Mouse (Mus musculus) right cerebral cortex, postnatal 4 days (tissue): ENCODE measurements around the gene Gm4737.
A peak's percentile ranks its signal among the peaks of the same experiment; 100 is the strongest.
"Not testable (repeated sequence)": the region's sequence is repeated elsewhere in the genome, so short reads cannot be mapped to it uniquely, and the experiment has no call there.

Experiments
- DNase-seq: peaks from one replicate; pipeline ENCODE4 v3.0.0-alpha.2; 2022

Gene Gm4737

DNA sequence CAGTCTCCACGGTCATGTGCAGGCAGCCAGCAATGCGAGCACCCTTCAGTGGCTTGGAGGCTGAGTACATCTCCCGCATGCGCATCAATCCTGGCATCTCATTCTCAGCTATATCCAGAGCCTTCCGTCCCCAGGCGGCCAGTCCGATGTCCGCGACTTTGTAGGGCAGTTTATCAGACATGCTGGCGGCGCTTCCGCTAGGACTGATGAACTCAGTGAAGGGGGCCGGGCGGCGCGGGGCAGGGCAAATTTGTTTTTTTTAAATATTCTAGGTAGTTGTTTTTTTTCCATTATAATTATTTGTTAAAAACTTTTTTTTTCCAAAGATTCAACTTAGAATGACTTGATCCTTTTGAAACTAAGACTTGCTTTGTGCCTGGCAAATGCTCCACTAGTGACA is at the start of gene Gm4737:
TSS of gene Gm4737 (minus strand) at position 246 of the 400 bp plus-strand sequence.
- DNase-seq = not testable (repeated sequence)

DNA sequence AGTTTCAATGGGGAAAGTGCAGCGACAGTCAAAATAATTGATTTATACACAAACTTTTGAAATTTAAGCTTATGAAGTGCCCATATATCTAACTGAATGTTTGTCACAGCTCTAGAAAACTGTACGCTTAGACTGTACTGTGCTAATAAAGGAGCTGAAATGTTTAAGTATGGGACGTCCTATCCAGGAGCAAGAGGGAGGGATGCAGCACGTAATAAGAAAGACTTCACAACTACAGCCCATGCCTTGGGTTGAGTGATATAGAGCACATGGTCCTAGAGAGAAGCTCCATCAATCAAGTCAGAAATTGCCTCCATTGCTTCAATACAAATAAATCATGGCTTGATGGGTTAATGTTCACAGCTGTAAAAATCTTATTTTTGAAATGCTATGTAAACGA is 40.9 kb upstream of the Gm4737 start:
- DNase-seq = no peak

DNA sequence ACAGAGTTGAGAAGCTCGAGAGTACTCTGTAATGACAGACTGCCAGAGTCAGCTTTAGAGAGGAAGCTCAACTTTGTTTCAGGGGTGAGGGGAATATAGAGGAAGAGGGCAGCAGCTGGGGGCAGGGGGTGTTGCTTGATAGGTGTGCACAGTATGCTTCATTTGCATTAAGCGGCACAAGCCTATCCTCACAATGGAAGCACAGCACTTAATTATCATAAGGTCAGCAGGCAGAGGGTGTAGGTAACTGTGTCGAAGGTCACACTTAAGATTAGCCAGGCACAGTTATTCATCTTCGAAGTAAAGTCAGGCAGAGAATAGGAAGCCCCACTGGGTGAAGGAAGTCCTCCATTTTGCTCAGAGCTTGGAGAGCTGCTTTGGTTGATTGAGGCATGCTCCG is 28.2 kb upstream of the Gm4737 start:
- no peak for DNase-seq

DNA sequence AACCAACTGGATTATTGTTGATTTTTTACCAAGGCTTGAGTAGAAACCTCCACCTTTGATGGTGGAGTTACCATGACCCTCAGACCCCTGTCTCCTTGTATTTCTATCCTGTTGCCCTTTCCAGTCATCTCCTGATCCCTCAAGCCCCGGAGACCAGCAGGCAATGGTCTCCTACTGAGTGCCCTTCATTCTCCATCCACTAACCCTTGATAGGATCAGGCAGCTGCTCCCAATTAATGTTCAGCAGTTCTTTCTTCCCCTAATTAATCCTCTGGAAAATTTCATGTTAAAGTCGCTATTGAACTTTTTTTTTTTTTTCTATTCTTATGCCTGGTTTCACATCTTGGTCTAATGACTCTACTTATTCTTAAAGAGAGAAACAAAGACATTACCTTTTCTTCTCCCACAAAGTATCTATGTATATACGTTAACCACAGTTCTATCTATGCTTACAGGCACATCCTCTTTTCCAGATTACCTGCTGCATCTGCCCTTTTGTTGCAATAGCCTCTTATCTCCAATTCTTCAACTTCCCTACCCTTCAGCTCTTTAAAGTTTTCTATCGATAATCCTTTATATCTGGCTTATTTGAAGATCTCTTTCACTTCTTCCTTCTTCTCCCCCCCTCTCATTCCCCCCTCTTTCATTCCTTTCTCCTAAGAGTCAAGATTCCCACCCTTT is 23.4 kb upstream of the Gm4737 start:
- DNase-seq = no peak

DNA sequence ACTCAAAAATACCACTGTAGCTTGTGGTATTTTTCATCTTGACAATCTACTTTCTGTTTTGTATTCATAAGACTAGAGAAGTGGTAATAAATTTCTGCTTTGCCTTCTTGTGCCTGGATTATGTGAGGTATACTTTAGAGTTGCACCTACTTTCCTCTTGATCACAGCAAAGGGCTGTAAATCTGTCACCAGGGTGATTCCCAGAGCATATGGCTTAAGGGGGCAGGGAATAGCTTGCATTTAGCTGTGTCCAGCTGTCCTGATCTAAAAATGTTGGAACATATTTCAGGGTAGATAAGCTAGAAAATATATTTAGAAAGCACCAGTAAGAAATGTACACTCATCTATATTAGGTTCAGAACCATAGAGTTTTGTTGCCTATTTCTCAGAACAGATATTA is 18.2 kb upstream of the Gm4737 start:
- no peak for DNase-seq

DNA sequence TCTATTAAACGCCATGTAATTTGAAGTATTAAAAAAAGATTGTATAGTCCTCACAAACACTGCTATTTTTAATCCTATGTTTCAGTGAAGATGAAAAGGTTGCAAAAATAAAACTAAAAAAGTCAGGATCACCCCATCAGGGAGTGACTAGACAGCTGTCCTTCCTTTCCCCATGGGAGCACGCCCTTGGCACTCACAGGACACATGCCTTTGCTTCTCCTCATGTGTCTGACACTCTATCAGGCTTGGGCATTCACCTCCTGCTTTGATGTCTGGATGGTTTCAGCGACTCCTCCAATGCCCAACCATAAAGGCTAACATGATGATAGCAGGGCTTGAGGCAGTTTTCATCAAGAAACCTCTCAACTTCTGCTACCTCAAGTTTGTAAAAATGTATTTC is 12.1 kb upstream of the Gm4737 start:
- no peak for DNase-seq

DNA sequence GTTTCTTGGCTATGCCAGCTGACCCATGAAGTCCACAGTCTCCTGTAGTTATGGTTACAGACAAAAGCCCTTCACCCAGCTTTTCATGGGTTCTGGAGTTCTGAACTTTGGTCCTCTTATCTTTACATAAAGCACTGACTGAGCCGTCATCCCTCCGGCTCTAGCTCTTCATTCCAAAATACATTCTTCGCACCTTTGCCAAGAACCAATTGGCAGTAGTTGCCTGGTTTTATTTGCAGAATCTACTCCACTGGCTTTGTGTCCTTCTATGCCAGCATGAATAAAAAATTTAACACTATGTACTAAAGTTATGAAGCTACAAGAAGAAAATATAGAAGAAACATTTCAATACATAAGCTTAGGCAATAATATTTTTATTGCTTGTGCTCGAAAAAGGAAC is 10.4 kb upstream of the Gm4737 start:
- no peak for DNase-seq

GRCm38 (mm10) chr16:46151141-46151540 is 3.7 kb downstream of the Gm4737 start:
- DNase-seq = no peak

- DNase-seq = no peak
These were observed 6.1 kb downstream of the Gm4737 start for GRCm38 (mm10) chr16:46148661-46149341.

DNA sequence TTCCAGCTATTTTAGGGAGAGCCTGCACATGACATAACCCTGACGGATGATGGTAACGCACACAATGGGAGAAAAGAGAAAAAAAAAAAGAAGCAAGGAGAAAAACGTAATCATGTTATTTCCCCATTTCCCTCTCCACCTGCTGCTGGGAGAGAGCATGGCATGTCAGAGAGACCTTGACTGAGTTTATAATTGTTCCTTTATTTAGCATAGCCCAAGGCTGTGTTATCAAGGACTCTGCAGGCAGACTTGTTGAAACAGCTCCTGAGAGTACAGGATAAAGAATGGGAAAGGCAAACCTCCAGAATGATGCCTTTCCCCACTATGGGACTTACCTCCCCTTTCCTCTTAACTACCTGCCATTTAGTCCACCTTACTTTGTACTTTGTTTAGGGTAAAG is 7.9 kb downstream of the Gm4737 start:
- DNase-seq = no peak

GRCm38 (mm10) chr16:46122238-46122637 is 32.6 kb downstream of the Gm4737 start:
- no peak for DNase-seq

- DNase-seq = peak; percentile 43
These were observed 33.5 kb downstream of the Gm4737 start for GRCm38 (mm10) chr16:46121420-46121819.

- no peak for DNase-seq
These were observed 34.3 kb downstream of the Gm4737 start for GRCm38 (mm10) chr16:46120607-46121006.

DNA sequence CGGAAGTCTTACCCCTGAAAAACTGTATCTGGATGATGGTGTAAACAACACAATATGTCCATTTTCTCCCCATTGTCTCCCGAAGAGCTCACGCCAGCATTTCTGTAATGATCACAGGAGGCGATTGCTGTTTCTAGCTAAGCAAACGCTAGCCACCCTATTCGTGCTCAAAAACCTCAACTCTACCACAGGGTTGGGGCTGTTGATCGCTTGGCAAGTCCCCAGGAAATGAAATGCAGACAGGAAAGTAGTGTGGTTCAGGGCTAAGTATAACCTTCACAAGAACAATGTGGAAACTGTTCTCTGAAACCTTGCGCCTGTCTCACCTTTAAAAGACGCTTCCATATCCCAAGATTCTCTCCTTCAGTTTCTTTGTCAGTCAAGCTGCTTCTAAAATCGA is 34.9 kb downstream of the Gm4737 start, which contains the start of gene Cd96:
TSS of gene Cd96 (minus strand) at position 232 of the 400 bp plus-strand sequence.
- no peak for DNase-seq

DNA sequence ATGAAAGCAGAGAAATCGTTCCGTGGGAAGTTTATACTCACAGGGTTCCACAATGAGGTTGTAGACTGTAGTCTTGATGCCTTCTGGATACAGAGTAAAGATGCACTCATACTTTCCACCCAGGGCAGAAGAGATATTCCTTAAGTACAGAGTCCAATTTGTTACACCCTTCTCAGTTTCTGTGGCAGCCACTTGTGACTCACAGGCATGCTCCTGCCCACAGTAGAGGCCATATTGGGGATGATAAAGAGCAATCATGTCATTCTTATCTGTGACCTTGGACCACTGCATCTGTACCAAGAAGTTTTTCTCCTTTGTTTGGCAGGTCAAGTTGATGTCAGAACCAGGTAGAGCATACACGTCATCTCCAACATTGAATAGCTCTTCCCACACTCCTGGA is 37.2 kb downstream of the Gm4737 start:
- DNase-seq = no peak

GRCm38 (mm10) chr16:46114727-46115126 is 40.1 kb downstream of the Gm4737 start:
- DNase-seq = no peak

- no peak for DNase-seq
These were observed 45.3 kb downstream of the Gm4737 start for GRCm38 (mm10) chr16:46109536-46109935.

- DNase-seq = no peak
These were observed 47.4 kb downstream of the Gm4737 start for GRCm38 (mm10) chr16:46107431-46107830.

DNA sequence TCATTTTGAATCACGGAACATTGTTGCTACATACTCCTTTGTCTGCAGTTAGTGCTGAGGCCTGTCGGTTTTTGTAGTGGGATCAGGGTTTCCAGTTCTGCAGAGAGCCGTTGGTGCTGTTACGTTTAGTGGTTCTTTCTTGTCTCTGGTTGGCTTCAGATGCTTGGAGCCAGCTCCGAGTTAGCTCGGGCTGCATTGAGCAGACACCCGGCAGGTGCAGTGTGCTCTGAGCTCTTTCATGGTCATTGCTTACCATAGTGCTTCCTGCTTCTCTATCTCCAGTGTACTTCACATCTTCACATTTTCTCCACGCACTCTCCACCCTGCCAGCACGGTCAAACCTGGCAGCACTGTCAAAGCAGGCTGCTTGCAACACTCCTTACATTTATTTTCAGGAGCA is 50.4 kb downstream of the Gm4737 start:
- no peak for DNase-seq
